Mouse (Mus musculus) Patski (cell line): Measurements from ENCODE around the gene Cir1. TPM values are rescaled to one million over a fixed set of nuclear protein-coding genes. Genes with fewer than 3 reads are reported as not detected.

Experiments
- ATAC-seq: fragments of 100-300 bp; one replicate; pipeline ENCODE4 v1.8.0; 2021
- CTCF ChIA-PET: fragments of 350-600 bp; sonication (Branson Sonifier 250); formaldehyde crosslinking; loops from one replicate; lab custom pipeline; 2022; ENCODE audit warnings: inconsistent platforms; lab: Charles Lee
- POLR2A ChIA-PET: fragments of 350-600 bp; sonication (Branson Sonifier 250); formaldehyde crosslinking; loops from one replicate; lab custom pipeline; 2022; ENCODE audit warnings: antibody characterized with exemption, inconsistent platforms; lab: Charles Lee
- DNase-seq: peaks from one replicate; pipeline ENCODE4 v3.0.0-alpha.2; 2011; ENCODE audit warnings: low read depth, low spot score
- H3K27me3 ChIP-seq: fragments of 371-371 bp; one replicate; pipeline ENCODE4 v1.5.1; 2021
- CTCF ChIP-seq: fragments of 100-300 bp; IDR thresholded peaks from one replicate; pipeline ENCODE4 v1.5.1; 2021
- in situ Hi-C: fragments of 300-500 bp; cut with MboI; formaldehyde crosslinking; loops from 3 replicates; pipeline ENCODE4 v1.11.1; 2018; ENCODE audit warnings: low pct_unique_long_range_greater_than_20kb, mixed read lengths
- polyA plus RNA-seq: library from polyadenylated mRNA; unstranded; gene quantifications from one replicate; pipeline ENCODE4 v1.2.3, GENCODE M21; 2021

Cir1 gene
- polyA plus RNA-seq, 1 experiment from 2014 or later, result 24.1 TPM

DNA sequence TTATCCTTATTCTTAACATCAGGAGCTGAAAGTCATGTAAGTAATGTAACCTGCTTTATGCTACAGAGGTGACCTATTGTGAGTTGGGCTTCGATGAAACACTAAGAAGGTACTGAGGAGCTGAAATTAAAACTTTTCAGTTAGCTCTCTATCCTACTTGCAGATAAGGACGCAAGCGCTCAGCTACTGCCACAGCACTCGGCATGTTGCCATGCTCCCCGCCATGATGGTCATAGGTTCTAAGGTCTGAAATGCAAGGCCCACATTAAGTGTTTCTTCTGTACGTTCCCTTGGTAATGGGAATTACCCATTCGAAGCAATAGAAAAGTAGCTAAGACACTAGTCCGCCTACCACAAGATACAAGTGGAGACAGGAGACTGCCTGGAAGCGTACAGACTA is 9.8 kb downstream of the Cir1 start:
- H3K27me3 ChIP-seq, result no peaks in the 10 kb centered on the region
- no peak for TF ChIP-seq CTCF
- no peak for ATAC-seq
- POLR2A ChIA-PET, result interaction anchor here (0.6 kb wide), 1 partner anchor 15 kb away, joined by 6 read pairs; no protein-coding TSS in a partner anchor
- CTCF ChIA-PET, result no interaction called here
- in situ Hi-C loops, result no loop called here
- no peak for DNase-seq

DNA sequence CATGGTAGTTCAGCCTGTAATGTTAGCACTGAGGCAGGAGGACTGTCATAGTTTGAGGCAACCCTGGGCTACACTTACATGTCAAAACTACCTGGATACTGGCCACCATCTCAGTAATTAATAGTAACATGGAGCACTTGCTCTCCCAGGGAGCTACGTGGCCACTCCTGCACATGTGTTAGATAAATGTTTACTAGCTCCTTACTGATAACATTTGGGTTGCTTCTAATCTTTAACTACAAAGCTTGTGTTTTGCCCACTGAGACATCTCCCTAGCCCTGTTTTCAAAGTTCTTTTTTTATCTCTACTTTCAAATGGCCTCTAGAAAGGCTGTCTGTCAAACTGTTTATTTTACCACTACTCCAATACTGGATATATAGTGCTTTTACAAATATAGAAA is 10.5 kb downstream of the Cir1 start:
- in situ Hi-C loops, result no loop called here

DNA sequence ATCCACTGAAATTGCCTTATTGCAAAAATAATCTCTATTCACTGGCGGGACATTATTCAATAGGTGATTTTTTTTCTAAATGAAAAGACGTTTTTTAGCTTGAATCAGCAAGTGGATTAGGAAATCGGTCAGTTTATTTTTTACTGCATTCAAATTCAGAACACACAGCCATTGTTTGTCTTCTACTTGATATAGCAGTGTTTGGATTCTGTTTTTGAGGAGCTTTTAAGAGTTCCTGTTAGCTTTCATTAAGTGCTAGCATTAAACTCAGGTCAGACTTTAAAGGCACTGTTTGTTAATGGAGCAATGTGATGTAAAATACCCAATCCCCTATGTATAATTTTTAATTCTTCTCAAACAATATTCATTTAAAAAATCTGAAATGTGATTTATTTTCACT is 13.7 kb downstream of the Cir1 start:
- in situ Hi-C loops, result loop anchor here (10.0 kb wide), 1 partner anchor 106 kb away; no protein-coding TSS in a partner anchor
- CTCF ChIA-PET, result interaction anchor here (1.1 to 1.5 kb wide), 3 partner anchors 12 to 121 kb away, joined by 3 to 5 read pairs (median 4); no protein-coding TSS in a partner anchor
- TF ChIP-seq CTCF, result no peak
- DNase-seq (no peak), ATAC-seq (no peak)
- POLR2A ChIA-PET, result no interaction called here
- H3K27me3 ChIP-seq, result no peaks in the 10 kb centered on the region

More for the DNA sequence above, 10.5 kb downstream of the Cir1 start:
- TF ChIP-seq CTCF, result no peak
- H3K27me3 ChIP-seq, result no peaks in the 10 kb centered on the region
- DNase-seq (no peak), ATAC-seq (no peak)
- CTCF ChIA-PET, result no interaction called here
- POLR2A ChIA-PET, result interaction anchor here (0.6 kb wide), 1 partner anchor 12 kb away, joined by 4 read pairs; no protein-coding TSS in a partner anchor

DNA sequence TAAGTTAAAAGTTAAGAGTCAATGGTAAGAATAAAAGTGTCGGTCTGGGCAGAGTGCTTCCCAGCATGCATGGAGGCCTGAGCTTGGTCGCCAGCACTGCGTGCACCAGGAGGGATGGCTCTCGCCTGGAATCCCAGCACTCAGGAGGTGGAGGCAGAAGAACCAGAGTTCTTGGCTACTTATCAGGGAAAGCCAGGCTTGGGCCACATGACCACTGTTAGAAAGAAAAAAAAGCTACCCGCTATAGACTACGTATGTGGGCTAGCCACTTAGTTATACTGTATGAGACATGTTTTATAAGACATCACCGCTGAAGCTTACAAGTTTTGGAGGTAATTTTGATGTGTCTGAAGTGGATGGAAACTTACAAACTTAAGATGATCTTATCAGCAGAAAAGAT is 14.3 kb downstream of the Cir1 start:
- POLR2A ChIA-PET, result no interaction called here
- no peak for ATAC-seq
- no peak for DNase-seq
- in situ Hi-C loops, result loop anchor here (10.0 kb wide), 1 partner anchor 107 kb away; no protein-coding TSS in a partner anchor
- no peak for TF ChIP-seq CTCF
- no peaks in the 10 kb centered on the region for H3K27me3 ChIP-seq
- CTCF ChIA-PET, result interaction anchor here (1.1 to 1.5 kb wide), 3 partner anchors 12 to 121 kb away, joined by 3 to 5 read pairs (median 4); no protein-coding TSS in a partner anchor

DNA sequence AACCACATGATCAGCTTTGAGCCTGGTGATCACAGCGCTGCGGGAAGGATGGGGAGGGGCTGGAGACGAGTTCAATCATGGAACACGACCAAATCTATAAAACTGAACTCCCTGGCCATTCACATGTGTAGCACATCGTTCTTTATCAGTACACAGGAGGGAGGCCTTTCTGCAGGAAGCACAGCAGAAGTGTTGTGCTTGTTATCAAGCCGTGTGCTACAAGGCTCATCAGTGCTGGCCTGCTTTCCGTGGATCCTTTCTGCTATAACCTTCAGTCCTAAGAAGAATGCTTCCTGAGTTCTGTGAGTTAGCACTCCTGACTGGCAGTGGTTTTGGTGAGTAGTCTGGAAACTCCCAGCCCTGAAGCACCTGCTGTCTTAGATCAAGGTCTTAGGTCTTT is 17.5 kb downstream of the Cir1 start:
- in situ Hi-C loops, result loop anchor here (10.0 kb wide), 1 partner anchor 110 kb away; no protein-coding TSS in a partner anchor
- no peak for DNase-seq
- no peak for ATAC-seq
- no peaks in the 10 kb centered on the region for H3K27me3 ChIP-seq
- CTCF ChIA-PET, result interaction anchor here (1.3 kb wide), 1 partner anchor 96 kb away, joined by 3 read pairs; no protein-coding TSS in a partner anchor
- POLR2A ChIA-PET, result interaction anchor here (1.3 kb wide), 1 partner anchor 9 kb away, joined by 5 read pairs; no protein-coding TSS in a partner anchor
- TF ChIP-seq CTCF, result no peak

DNA sequence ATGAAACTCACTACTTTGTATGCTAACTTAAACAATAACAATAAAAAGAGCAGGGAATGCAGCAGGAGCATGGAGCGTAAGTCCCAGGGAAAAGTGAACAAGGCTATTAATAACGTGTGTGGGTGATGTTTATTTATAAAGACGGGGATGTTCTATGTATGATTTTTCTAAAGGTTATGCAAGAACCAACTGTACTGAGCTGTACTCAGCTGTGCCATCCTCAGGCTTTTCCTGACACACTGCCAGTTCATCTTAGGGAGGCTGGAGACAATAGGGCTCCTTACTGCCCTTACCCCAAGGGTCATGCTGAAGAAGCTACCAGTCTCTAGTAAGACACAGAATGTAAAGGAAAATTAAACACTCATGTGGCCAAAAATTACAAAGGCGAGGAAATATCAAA is 21.4 kb downstream of the Cir1 start:
- DNase-seq, result no peak
- CTCF ChIA-PET, result interaction anchor here (1.0 kb wide), 1 partner anchor 13 kb away, joined by 3 read pairs; no protein-coding TSS in a partner anchor
- no peak for TF ChIP-seq CTCF
- no peak for ATAC-seq
- POLR2A ChIA-PET, result no interaction called here
- H3K27me3 ChIP-seq, result no peaks in the 10 kb centered on the region
- in situ Hi-C loops, result loop anchor here (10.0 kb wide), 1 partner anchor 114 kb away; no protein-coding TSS in a partner anchor

DNA sequence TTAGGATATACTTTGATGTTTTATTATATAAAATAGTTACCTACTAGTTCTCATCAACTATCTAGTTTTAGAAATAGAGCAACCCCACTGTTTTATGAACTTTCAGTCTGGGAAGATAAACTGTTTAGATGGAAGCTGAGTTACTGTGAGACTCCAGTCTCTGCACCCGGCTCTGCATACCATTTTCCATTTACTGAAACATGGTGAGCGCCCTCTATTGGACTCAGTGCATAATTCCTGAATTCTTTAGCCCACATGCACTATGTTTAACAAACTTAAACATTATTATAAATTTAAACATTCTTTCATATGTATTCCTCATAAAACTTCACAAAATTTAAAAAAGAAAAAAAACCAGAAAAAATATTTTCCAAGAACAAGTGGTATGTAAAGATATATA is 26.9 kb downstream of the Cir1 start:
- in situ Hi-C loops, result loop anchor here (10.0 kb wide), 1 partner anchor 1081 kb away; no protein-coding TSS in a partner anchor
- ChIA-PET POLR2A (interaction anchor here (0.6 to 1.3 kb wide), 2 partner anchors 10 to 587 kb away, joined by 5 read pairs; no protein-coding TSS in a partner anchor), CTCF (interaction anchor here (1.1 to 2.1 kb wide), 4 partner anchors 13 to 118 kb away, joined by 3 to 5 read pairs (median 4); partner anchors contain the start of gene Cir1)
- TF ChIP-seq CTCF, result peak; percentile 76
- no peaks in the 10 kb centered on the region for H3K27me3 ChIP-seq
- ATAC-seq, result no peak
- no peak for DNase-seq

DNA sequence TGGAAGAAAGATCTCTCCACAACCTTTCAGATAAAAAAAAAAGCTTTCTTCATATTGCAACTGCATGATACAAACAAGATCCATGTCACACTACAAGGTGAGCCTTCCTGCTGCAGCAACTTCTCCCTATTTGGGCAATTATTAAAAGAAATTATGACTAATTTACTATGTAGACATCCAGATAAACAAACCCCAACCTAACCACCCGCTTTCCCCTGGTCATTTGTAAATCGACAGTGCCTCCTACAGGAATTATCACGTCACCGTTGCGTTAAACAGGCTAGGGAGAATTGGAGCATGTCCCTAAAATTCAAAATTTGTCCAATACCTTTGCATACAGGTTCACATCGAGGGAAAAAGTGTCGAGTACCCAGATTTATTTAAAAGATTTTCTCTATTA is 30.8 kb downstream of the Cir1 start:
- ATAC-seq, result no peak
- POLR2A ChIA-PET, result no interaction called here
- H3K27me3 ChIP-seq, result peaks cover 23% of the 10 kb centered on the region
- CTCF ChIA-PET, result no interaction called here
- DNase-seq, result no peak
- TF ChIP-seq CTCF, result no peak
- in situ Hi-C loops, result loop anchor here (5.0 to 10.0 kb wide), 3 partner anchors 119 to 1077 kb away; no protein-coding TSS in a partner anchor

DNA sequence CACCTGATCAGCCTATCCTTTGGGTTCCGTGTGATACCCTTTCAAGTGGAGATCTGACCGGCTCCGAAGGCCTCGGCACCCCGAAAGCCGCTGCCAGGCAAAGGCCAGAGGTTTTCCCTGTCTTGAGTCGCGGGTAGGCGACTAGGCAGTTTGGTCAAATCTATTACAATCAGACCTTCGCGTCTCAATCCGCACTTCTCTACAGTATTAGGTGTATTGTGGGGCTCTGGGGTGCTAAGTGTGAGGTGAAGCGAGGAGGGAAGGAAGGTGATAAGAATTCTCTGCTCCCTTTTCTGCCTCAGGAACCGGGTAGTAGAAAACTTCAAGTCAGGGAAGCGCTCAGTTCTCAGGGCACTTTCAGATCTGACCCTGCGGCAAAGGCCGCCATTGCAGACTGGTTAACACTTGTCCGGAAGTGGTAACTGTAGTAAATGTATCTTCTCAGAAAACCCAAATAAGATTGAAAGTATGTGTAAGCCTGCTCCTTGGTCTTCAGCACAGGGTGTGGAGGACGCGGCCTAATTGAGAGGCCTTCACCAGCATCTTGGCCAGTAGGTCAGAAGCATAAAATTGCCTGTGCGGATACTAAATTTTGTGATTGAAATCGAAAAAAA is 31.3 kb downstream of the Cir1 start:
- no peak for TF ChIP-seq CTCF
- peaks cover 29% of the 10 kb centered on the region for H3K27me3 ChIP-seq
- no peak for ATAC-seq
- in situ Hi-C loops, result loop anchor here (5.0 to 10.0 kb wide), 3 partner anchors 119 to 1076 kb away; no protein-coding TSS in a partner anchor
- ChIA-PET CTCF (no interaction called here), POLR2A (no interaction called here)
- DNase-seq, result no peak

DNA sequence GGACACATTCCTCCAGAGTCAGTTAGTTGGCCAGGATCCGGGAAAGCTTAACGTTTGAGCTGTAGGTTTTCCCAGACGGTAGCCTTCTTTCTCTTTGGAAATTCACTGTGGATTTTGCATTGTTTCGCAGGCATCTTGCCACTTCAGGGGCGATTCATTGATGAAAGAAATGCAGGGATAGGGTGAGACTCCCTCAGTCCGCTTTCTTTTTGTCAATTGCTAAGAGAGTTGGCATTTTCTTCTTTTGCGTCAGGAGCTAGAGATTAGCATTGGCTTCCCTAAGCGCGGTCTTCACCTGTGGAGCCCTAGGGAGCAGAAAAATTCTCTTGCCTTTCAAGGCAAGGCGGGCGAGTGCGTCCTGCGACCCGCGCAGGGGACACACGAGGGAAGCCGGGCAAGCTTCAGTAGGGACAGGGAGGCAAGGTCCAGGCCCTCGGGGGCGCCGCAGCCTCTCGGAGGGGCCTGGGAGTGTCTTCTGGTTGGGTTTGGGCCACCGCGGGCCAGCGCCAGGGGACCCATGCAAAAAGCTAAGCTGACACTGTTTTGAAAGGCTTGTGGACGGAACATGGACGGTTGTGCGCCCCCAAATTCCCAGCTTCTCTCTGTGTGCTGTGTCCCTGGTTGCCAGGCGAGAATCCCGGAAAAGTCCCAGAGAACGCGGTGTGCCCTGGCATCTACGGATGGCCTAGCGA is 32.0 kb downstream of the Cir1 start:
- TF ChIP-seq CTCF, result no peak
- H3K27me3 ChIP-seq, result peaks cover 35% of the 10 kb centered on the region
- no peak for ATAC-seq
- ChIA-PET CTCF (no interaction called here), POLR2A (no interaction called here)
- no peak for DNase-seq
- in situ Hi-C loops, result loop anchor here (5.0 to 10.0 kb wide), 3 partner anchors 118 to 1076 kb away; no protein-coding TSS in a partner anchor
